Mouse (Mus musculus): ENCODE results near the gene Fmo6. TPM values are rescaled to one million over a fixed set of nuclear protein-coding genes. Genes with fewer than 3 reads are reported as not detected.

Fmo6 gene
- total RNA-seq, 2 experiments from 2014 or later = not detected

Other genes starting within 250 kb of the Fmo6 start
- 10 to 100 TPM; 74.4 to 83.8 TPM for gene Prrc2c, start 197.0 kb downstream of the Fmo6 start, total RNA-seq (2021)
- gene Fmo4, start 123.5 kb downstream of the Fmo6 start, total RNA-seq (2021) = under 1 TPM in 1 of 2 experiments, not detected in 1; 0.10 TPM
- gene Fmo1, start 70.9 kb downstream of the Fmo6 start, total RNA-seq (2021) = 10 to 100 TPM; 36.9 to 40.7 TPM
- gene Fmo2, start 38.8 kb downstream of the Fmo6 start, total RNA-seq (2021) = 10 to 100 TPM; 27.4 to 29.5 TPM
- gene Fmo3, start 47.0 kb upstream of the Fmo6 start, total RNA-seq (2021) = not detected
- not detected for gene Mroh9, start 148.2 kb upstream of the Fmo6 start, total RNA-seq (2021)